Mouse (Mus musculus) left cerebral cortex, postnatal 36 days (tissue): Measurements from ENCODE around the gene Stoml2. TPM values are rescaled to one million over a fixed set of nuclear protein-coding genes. Genes with fewer than 3 reads are reported as not detected.
"Not testable (repeated sequence)": the region's sequence is repeated elsewhere in the genome, so short reads cannot be mapped to it uniquely, and the experiment has no call there.

Source experiments
- DNase-seq, 2 experiments: peaks; one replicate each; pipeline ENCODE4 v3.0.0; 2021 to 2022; ENCODE audit warnings: low spot score in 2 of 2, mixed read lengths in 1 of 2
- intact Hi-C: fragments of 180-260 bp; cut with DNase I; formaldehyde crosslinking; loops from one replicate; pipeline ENCODE4 v1.15.1; 2025
- total RNA-seq, 2 experiments: library from RNA; stranded (reverse); gene quantifications; 2 replicates each; pipeline ENCODE4 v1.2.3; 2021

Gene Stoml2
- total RNA-seq, 2 experiments from 2014 or later: 107 to 121 TPM

GRCm38 (mm10) chr4:43018156-43018555 lies 13.4 kb downstream of the Stoml2 start:
- no peak for DNase-seq
- intact Hi-C loops: no loop called here

GRCm38 (mm10) chr4:43012091-43012490 lies 19.4 kb downstream of the Stoml2 start:
- intact Hi-C loops: no loop called here
- no peak for DNase-seq

- DNase-seq: peak; percentile 85 to 86
- intact Hi-C loops: no loop called here
These were observed 21.1 kb downstream of the Stoml2 start, which contains the start of gene Fancg for GRCm38 (mm10) chr4:43010161-43011038. Gene Fancg, minus strand, starts transcription at chr4:43010506.

GRCm38 (mm10) chr4:43005765-43006164 lies 25.7 kb downstream of the Stoml2 start:
- no peak for DNase-seq
- intact Hi-C loops: no loop called here

- no peak for DNase-seq
- intact Hi-C loops: no loop called here
These were observed 26.6 kb downstream of the Stoml2 start for GRCm38 (mm10) chr4:43004951-43005350.

- DNase-seq: no peak
- intact Hi-C loops: no loop called here
These were observed 28.6 kb downstream of the Stoml2 start for GRCm38 (mm10) chr4:43002756-43003439.

GRCm38 (mm10) chr4:43001272-43001671 lies 30.2 kb downstream of the Stoml2 start:
- intact Hi-C loops: no loop called here
- DNase-seq: no peak

- DNase-seq: peak; percentile 99
- intact Hi-C loops: not testable (repeated sequence)
These were observed 31.1 kb downstream of the Stoml2 start, which contains the start of gene Vcp for GRCm38 (mm10) chr4:43000141-43000986. Gene Vcp, minus strand, starts transcription at chr4:43000507.

- peak; percentile 72 to 73 for DNase-seq
- intact Hi-C loops: no loop called here
These were observed 31.9 kb downstream of the Stoml2 start for GRCm38 (mm10) chr4:42999451-43000140.

GRCm38 (mm10) chr4:42998022-42998421 lies 33.5 kb downstream of the Stoml2 start:
- DNase-seq: no peak
- intact Hi-C loops: no loop called here

- intact Hi-C loops: no loop called here
- DNase-seq: no peak
These were observed 43.2 kb downstream of the Stoml2 start for GRCm38 (mm10) chr4:42988296-42988695.

GRCm38 (mm10) chr4:42980467-42980866 lies 51.0 kb downstream of the Stoml2 start:
- DNase-seq, intact Hi-C loops: not testable (repeated sequence)

- intact Hi-C loops: no loop called here
These were observed 53.4 kb downstream of the Stoml2 start for GRCm38 (mm10) chr4:42978062-42978461.

More at GRCm38 (mm10) chr4:42978062-42978461, 53.4 kb downstream of the Stoml2 start:
- DNase-seq: no peak

Other genes starting within 250 kb of the Stoml2 start
- under 1 TPM; 0.20 to 0.22 TPM for gene Fam205a1, start 177.8 kb downstream of the Stoml2 start, total RNA-seq
- gene Gm12394, start 174.9 kb downstream of the Stoml2 start, total RNA-seq: 1 to 10 TPM; 2.6 TPM
- gene Fam205c, start 157.5 kb downstream of the Stoml2 start, total RNA-seq: 1 to 10 TPM; 1.2 to 2.0 TPM
- gene Phf24, start 115.0 kb downstream of the Stoml2 start, total RNA-seq: 100 to 1,000 TPM; 333 to 352 TPM
- gene Dnajb5, start 81.9 kb downstream of the Stoml2 start, total RNA-seq: 100 to 1,000 TPM; 197 to 202 TPM
- gene 1700022I11Rik, start 62.1 kb downstream of the Stoml2 start, total RNA-seq: not detected
- 100 to 1,000 TPM; 181 to 194 TPM for gene Vcp, start 31.2 kb downstream of the Stoml2 start, total RNA-seq
- 10 to 100 TPM in 1 of 2 experiments, 1 to 10 TPM in 1; 8.5 to 12.5 TPM for gene Fancg, start 21.2 kb downstream of the Stoml2 start, total RNA-seq
- gene Pigo, start 5.9 kb downstream of the Stoml2 start, total RNA-seq: 10 to 100 TPM; 30.4 to 37.5 TPM
- gene Fam214b, start 14.5 kb upstream of the Stoml2 start, total RNA-seq: 10 to 100 TPM; 34.8 to 43.0 TPM
- gene Unc13b, start 27.2 kb upstream of the Stoml2 start, total RNA-seq: 10 to 100 TPM; 50.5 to 71.9 TPM
- gene Atp8b5, start 235.4 kb upstream of the Stoml2 start, total RNA-seq: under 1 TPM in 1 of 2 experiments, not detected in 1; 0.20 TPM